Mouse (Mus musculus) lung, postnatal 0 days (tissue): ENCODE results near the gene Rbfox1. TPM values are rescaled to one million over a fixed set of nuclear protein-coding genes. Genes with fewer than 3 reads are reported as not detected.

ENCODE experiments used
- ATAC-seq: fragments of 200-750 bp; cut with Nextera tagmentation; 2 replicates; pipeline ENCODE4 v1.8.0; 2017; ENCODE audit warnings: moderate library complexity
- DNase-seq: peaks from one replicate; pipeline ENCODE4 v3.0.0-alpha.2; 2016; ENCODE audit warnings: low spot score
- H3K27ac ChIP-seq: fragments of 300-500 bp; sonication (generic); 2 replicates; pipeline ENCODE4 v1.5.1; 2014; ENCODE audit warnings: antibody characterized with exemption, mild to moderate bottlenecking, low read length, mixed read lengths
- H3K27me3 ChIP-seq: fragments of 300-500 bp; sonication (generic); replicated peaks from 2 replicates; pipeline ENCODE4 v1.6.1; 2014; ENCODE audit warnings: low read length, mixed read lengths; ENCODE audit not compliant: insufficient read depth
- H3K36me3 ChIP-seq: fragments of 300-500 bp; sonication (generic); 2 replicates; pipeline ENCODE4 v1.6.1; 2014; ENCODE audit warnings: low read length, mixed read lengths; ENCODE audit not compliant: insufficient read depth
- H3K4me1 ChIP-seq: fragments of 300-500 bp; sonication (generic); 2 replicates; pipeline ENCODE4 v1.6.1; 2014; ENCODE audit warnings: antibody characterized with exemption, low read depth, low read length, mixed read lengths; ENCODE audit not compliant: insufficient read depth
- H3K4me2 ChIP-seq: fragments of 300-500 bp; sonication (generic); replicated peaks from 2 replicates; pipeline ENCODE4 v1.6.1; 2014; ENCODE audit warnings: low read depth, mild to moderate bottlenecking, low read length, moderate library complexity, mixed read lengths
- H3K4me3 ChIP-seq: fragments of 300-500 bp; sonication (generic); 2 replicates; pipeline ENCODE4 v1.5.1; 2014; ENCODE audit warnings: low read depth, low read length
- H3K9ac ChIP-seq: fragments of 300-500 bp; sonication (generic); replicated peaks from 2 replicates; pipeline ENCODE4 v1.6.1; 2014; ENCODE audit warnings: low read depth, mild to moderate bottlenecking
- H3K9me3 ChIP-seq: fragments of 300-500 bp; sonication (generic); 2 replicates; pipeline ENCODE4 v1.6.1; 2016; ENCODE audit warnings: low read length, mixed read lengths
- CTCF ChIP-seq: IDR thresholded peaks from 2 replicates; pipeline ENCODE4 v1.5.1; 2016; ENCODE audit warnings: antibody characterized with exemption, mild to moderate bottlenecking
- EP300 ChIP-seq: IDR thresholded peaks from 2 replicates; pipeline ENCODE4 v1.6.1; 2016; ENCODE audit warnings: antibody characterized with exemption, mild to moderate bottlenecking, control low read depth
- WGBS: fragments of 180-500 bp; shearing (Covaris S2); extraction: QIAGEN DNeasy Blood & Tissue Kit; methylation state at CpG from one replicate; pipeline ENCODE4 v1.1.7; 2014; 5-methylcytosine and 5-hydroxymethylcytosine counted together
- polyA plus RNA-seq: library from polyadenylated mRNA; unstranded; fragments of >200 nt; fragmentation: Nextera tagmentation; extraction: Ambion mirVana; gene quantifications from 2 replicates; pipeline ENCODE4 v1.2.1, GENCODE M21; 2015

Rbfox1 gene
- polyA plus RNA-seq, 1 experiment from 2014 or later: 0.25 TPM

GRCm38 (mm10) chr16:7081074-7081568 lies 1196.0 kb downstream of the Rbfox1 start:
- DNase-seq (no peak), ATAC-seq (no peak)
- no peak overlapping the region for H3K4me2 ChIP-seq
- H3K9me3 ChIP-seq: no peaks in the 10 kb centered on the region
- H3K27ac ChIP-seq: no peak overlapping the region
- H3K27me3 ChIP-seq: no peaks in the 10 kb centered on the region
- no peak overlapping the region for H3K9ac ChIP-seq
- 59% methylated on average over 3 of the region's 3 CpGs for WGBS
- no peaks in the 10 kb centered on the region for H3K36me3 ChIP-seq
- no peak overlapping the region for H3K4me3 ChIP-seq
- TF ChIP-seq CTCF: no peak
- no peak for TF ChIP-seq EP300
- H3K4me1 ChIP-seq: no peaks in the 10 kb centered on the region

DNA sequence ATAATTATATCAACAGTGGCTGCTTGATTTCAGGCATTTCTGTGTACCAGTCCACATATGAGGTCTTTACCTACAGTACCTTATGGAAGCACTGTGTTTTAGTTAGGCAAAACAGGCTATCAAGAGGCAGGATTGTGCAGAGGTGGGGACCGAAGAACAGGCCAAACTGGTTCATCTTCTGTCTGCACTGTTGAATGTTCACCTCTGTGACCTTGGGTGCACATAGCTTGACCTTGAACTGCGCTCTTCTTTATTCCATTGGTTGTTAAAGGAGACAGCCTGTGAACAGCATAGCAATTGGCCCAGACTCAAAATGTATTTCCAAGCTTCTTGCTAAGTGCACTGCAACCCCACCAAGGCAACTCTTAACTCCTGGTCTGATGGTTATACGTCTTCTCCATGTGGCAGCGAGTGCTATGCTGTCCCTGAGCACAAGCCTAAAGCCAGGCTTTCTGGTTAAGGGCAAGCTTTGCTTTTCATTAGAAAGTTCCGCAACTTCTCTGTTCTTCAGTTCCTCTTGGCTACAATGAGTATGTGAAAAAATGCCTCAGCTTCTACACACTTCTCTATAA lies 1196.6 kb downstream of the Rbfox1 start:
- no peaks in the 10 kb centered on the region for H3K36me3 ChIP-seq
- DNase-seq (no peak), ATAC-seq (no peak)
- H3K27me3 ChIP-seq: no peaks in the 10 kb centered on the region
- 59% methylated on average over 5 of the region's 5 CpGs for WGBS
- H3K4me3 ChIP-seq: no peak overlapping the region
- H3K4me2 ChIP-seq: no peak overlapping the region
- H3K27ac ChIP-seq: no peak overlapping the region
- TF ChIP-seq CTCF (no peak), EP300 (no peak)
- H3K9ac ChIP-seq: no peak overlapping the region
- no peaks in the 10 kb centered on the region for H3K4me1 ChIP-seq
- H3K9me3 ChIP-seq: no peaks in the 10 kb centered on the region

DNA sequence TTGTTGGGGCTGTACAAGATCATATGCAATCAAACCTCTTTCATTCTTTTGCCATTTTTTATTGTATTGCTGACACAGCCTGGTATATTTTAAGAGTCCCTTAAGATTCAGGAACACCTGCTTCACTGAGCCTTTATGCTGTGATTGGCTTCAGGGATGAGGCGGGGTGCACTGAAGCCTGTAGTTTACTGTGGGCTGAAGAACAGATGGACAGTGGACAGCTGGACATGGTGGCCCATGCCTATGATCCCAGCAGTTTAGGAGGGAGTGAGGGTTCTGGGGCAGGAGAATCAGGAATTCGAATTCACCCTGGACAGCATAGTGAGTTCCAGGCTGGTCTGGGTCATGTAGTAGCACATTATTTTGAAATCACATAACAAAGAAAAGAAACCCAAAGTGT lies 1198.8 kb downstream of the Rbfox1 start:
- H3K4me3 ChIP-seq: no peak overlapping the region
- no peaks in the 10 kb centered on the region for H3K27me3 ChIP-seq
- TF ChIP-seq EP300 (no peak), CTCF (no peak)
- no peak overlapping the region for H3K4me2 ChIP-seq
- 83% methylated on average over 2 of the region's 2 CpGs for WGBS
- no peak for DNase-seq
- H3K27ac ChIP-seq: no peak overlapping the region
- no peak for ATAC-seq
- H3K4me1 ChIP-seq: no peaks in the 10 kb centered on the region
- H3K36me3 ChIP-seq: no peaks in the 10 kb centered on the region
- H3K9me3 ChIP-seq: no peaks in the 10 kb centered on the region
- H3K9ac ChIP-seq: no peak overlapping the region

DNA sequence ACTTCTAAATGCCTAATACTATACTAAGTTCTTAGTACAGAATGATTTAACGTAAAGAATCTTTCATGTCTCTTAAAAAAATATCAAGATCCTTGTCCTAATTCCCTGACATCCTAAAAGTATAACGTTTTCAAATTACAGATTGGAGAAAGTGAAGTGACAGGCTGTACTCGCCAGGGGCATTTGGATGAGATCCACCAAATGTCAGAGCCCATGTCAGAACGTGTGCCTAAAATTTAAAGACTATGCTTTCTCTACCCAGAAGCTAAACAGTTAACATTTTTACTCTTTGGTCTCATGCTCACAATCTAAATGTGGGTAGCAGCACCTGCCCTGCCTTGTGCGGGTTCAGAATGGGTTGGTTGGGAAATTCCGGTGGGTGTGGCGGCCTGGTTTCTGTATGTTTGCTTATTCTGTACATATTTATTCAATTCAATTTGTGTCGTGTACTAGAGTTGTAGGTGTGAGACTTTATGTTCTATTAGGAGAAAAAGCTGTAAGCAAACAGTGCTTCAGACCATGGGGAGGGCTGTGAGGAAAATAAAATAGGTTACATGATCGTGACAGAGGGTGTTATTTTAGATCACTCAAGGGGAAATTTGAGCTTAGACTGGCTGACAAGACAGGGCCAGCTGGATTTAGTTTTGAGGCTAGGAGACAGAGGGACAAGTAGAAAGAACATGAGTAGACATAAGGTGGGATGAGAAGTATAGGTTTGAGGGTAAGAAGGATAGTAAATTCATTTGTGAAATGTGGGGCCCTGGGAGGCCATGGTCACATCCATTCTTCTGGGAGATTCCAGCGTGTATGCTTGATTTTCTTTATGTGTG lies 1203.7 kb downstream of the Rbfox1 start:
- WGBS: 54% methylated on average over 10 of the region's 10 CpGs
- Histone ChIP-seq H3K9me3 (no peaks in the 10 kb centered on the region), H3K36me3 (no peaks in the 10 kb centered on the region), H3K4me1 (no peaks in the 10 kb centered on the region), H3K27me3 (no peaks in the 10 kb centered on the region), H3K4me2 (no peak overlapping the region), H3K4me3 (no peak overlapping the region), H3K27ac (no peak overlapping the region), H3K9ac (no peak overlapping the region)
- DNase-seq (peak; percentile 32), ATAC-seq (no peak)
- TF ChIP-seq CTCF (no peak), EP300 (no peak)

- ATAC-seq: no peak; the same call in 1 of the 2 replicates
Measured at GRCm38 (mm10) chr16:7089475-7089874, 1204.3 kb downstream of the Rbfox1 start.

GRCm38 (mm10) chr16:7090205-7090604 lies 1205.0 kb downstream of the Rbfox1 start:
- Histone ChIP-seq H3K4me2 (no peak overlapping the region), H3K27ac (no peak overlapping the region), H3K9ac (no peak overlapping the region), H3K9me3 (no peaks in the 10 kb centered on the region), H3K4me1 (no peaks in the 10 kb centered on the region), H3K4me3 (no peak overlapping the region), H3K27me3 (no peaks in the 10 kb centered on the region), H3K36me3 (no peaks in the 10 kb centered on the region)
- DNase-seq: peak; percentile 59
- TF ChIP-seq EP300 (no peak), CTCF (no peak)
- WGBS: 61% methylated on average over 6 of the region's 6 CpGs
- peak; percentile 69 for ATAC-seq

More at GRCm38 (mm10) chr16:7089475-7089874, 1204.3 kb downstream of the Rbfox1 start:
- Histone ChIP-seq H3K27ac (no peak overlapping the region), H3K4me2 (no peak overlapping the region), H3K9me3 (no peaks in the 10 kb centered on the region), H3K36me3 (no peaks in the 10 kb centered on the region), H3K4me1 (no peaks in the 10 kb centered on the region), H3K27me3 (no peaks in the 10 kb centered on the region), H3K9ac (no peak overlapping the region), H3K4me3 (no peak overlapping the region)
- 44% methylated on average over 1 of the region's 1 CpGs for WGBS
- no peak for TF ChIP-seq CTCF
- no peak for DNase-seq
